Mouse (Mus musculus) T-cell, adult 2 months (primary cell): ENCODE data around the gene Ifna11.
A peak's percentile ranks its signal among the peaks of the same experiment; 100 is the strongest.
"Not testable (repeated sequence)": the region's sequence is repeated elsewhere in the genome, so short reads cannot be mapped to it uniquely, and the experiment has no call there.

Source experiments
- DNase-seq: peaks from one replicate; pipeline ENCODE4 v3.0.0; 2022; ENCODE audit warnings: low spot score

The Ifna11 gene

GRCm38 (mm10) chr4:88819659-88820058 is at the start of gene Ifna11:
Gene Ifna11 (plus strand): TSS chr4:88819959.
- no peak for DNase-seq

GRCm38 (mm10) chr4:88773534-88773933 is 46.2 kb upstream of the Ifna11 start, which contains the start of gene Gm13290:
Gene Gm13290 (plus strand): TSS chr4:88773834.
- not testable (repeated sequence) for DNase-seq

- DNase-seq: not testable (repeated sequence)
These were observed 43.1 kb upstream of the Ifna11 start, which contains the start of gene Gm13289 for GRCm38 (mm10) chr4:88776622-88777021. Gene Gm13289 (plus strand): TSS chr4:88776922.

- not testable (repeated sequence) for DNase-seq
These were observed 40.2 kb upstream of the Ifna11 start, which contains the start of gene Gm13272 for GRCm38 (mm10) chr4:88779550-88779949. Gene Gm13272 (plus strand): TSS chr4:88779850.

- not testable (repeated sequence) for DNase-seq
These were observed 39.4 kb upstream of the Ifna11 start for GRCm38 (mm10) chr4:88780320-88780719.

GRCm38 (mm10) chr4:88781831-88782230 is 37.9 kb upstream of the Ifna11 start, which contains the start of gene Ifnz:
Gene Ifnz (plus strand): TSS chr4:88782131.
- DNase-seq: not testable (repeated sequence)

- not testable (repeated sequence) for DNase-seq
These were observed 37.4 kb upstream of the Ifna11 start for GRCm38 (mm10) chr4:88782335-88782734.

GRCm38 (mm10) chr4:88785409-88785808 is 34.4 kb upstream of the Ifna11 start, which contains the start of gene Gm13276:
Gene Gm13276 (plus strand): TSS chr4:88785709.
- DNase-seq: not testable (repeated sequence)

- peak; percentile 75 for DNase-seq
These were observed 31.4 kb upstream of the Ifna11 start, which contains the start of gene Gm13277 for GRCm38 (mm10) chr4:88788402-88788801. Gene Gm13277 (plus strand): TSS chr4:88788632.

GRCm38 (mm10) chr4:88791250-88791649 is 28.5 kb upstream of the Ifna11 start, which contains the start of gene Gm13278:
Gene Gm13278 (plus strand): TSS chr4:88791550.
- not testable (repeated sequence) for DNase-seq

GRCm38 (mm10) chr4:88793936-88794675 is 25.7 kb upstream of the Ifna11 start, which contains the start of gene Gm13275:
Gene Gm13275 (plus strand): TSS chr4:88794487.
- DNase-seq: peak; percentile 68

GRCm38 (mm10) chr4:88797097-88797496 is 22.7 kb upstream of the Ifna11 start, which contains the start of gene Gm13279:
Gene Gm13279 (plus strand): TSS chr4:88797397.
- DNase-seq: not testable (repeated sequence)

GRCm38 (mm10) chr4:88799365-88799764 is 20.4 kb upstream of the Ifna11 start, which contains the start of gene Gm13285:
Gene Gm13285 (plus strand): TSS chr4:88799665.
- not testable (repeated sequence) for DNase-seq

GRCm38 (mm10) chr4:88802954-88803353 is 16.8 kb upstream of the Ifna11 start, which contains the start of gene Gm13287:
Gene Gm13287 (plus strand): TSS chr4:88803254.
- not testable (repeated sequence) for DNase-seq

GRCm38 (mm10) chr4:88805231-88805630 is 14.5 kb upstream of the Ifna11 start, which contains the start of gene Gm13288:
Gene Gm13288 (plus strand): TSS chr4:88805531.
- DNase-seq: not testable (repeated sequence)

- peak; percentile 19 for DNase-seq
These were observed 14.0 kb upstream of the Ifna11 start for GRCm38 (mm10) chr4:88805761-88806160.

GRCm38 (mm10) chr4:88815928-88816327 is 3.8 kb upstream of the Ifna11 start, which contains the start of gene Ifna7:
Gene Ifna7 (plus strand): TSS chr4:88816228.
- no peak for DNase-seq

- DNase-seq: no peak
These were observed 3.2 kb downstream of the Ifna11 start for GRCm38 (mm10) chr4:88822995-88823394.

- not testable (repeated sequence) for DNase-seq
These were observed 7.4 kb downstream of the Ifna11 start, which contains the start of gene Ifna6 for GRCm38 (mm10) chr4:88827116-88827515. Gene Ifna6 (plus strand): TSS chr4:88827416.

- peak; percentile 31 for DNase-seq
These were observed 10.8 kb downstream of the Ifna11 start for GRCm38 (mm10) chr4:88830523-88830922.

- not testable (repeated sequence) for DNase-seq
These were observed 15.5 kb downstream of the Ifna11 start, which contains the start of gene Ifna5 for GRCm38 (mm10) chr4:88835225-88835624. Gene Ifna5 (plus strand): TSS chr4:88835525.

GRCm38 (mm10) chr4:88838828-88839227 is 19.1 kb downstream of the Ifna11 start:
- no peak for DNase-seq
